Mouse (Mus musculus) liver (tissue): ENCODE data around the gene Dop1b.
A peak's percentile ranks its signal among the peaks of the same experiment; 100 is the strongest.

ENCODE experiments used
- DNase-seq: peaks from one replicate; pipeline ENCODE4 v3.0.0-alpha.2; 2020; ENCODE audit warnings: mixed read lengths

Dop1b gene

GRCm38 (mm10) chr16:93714426-93714825 is 2.7 kb downstream of the Dop1b start:
- peak; percentile 58 for DNase-seq

GRCm38 (mm10) chr16:93715826-93716225 is 4.1 kb downstream of the Dop1b start:
- no peak for DNase-seq

GRCm38 (mm10) chr16:93717299-93717703 is 5.6 kb downstream of the Dop1b start:
- DNase-seq: peak; percentile 83

GRCm38 (mm10) chr16:93721771-93722170 is 10.1 kb downstream of the Dop1b start:
- DNase-seq: no peak

GRCm38 (mm10) chr16:93722476-93722875 is 10.8 kb downstream of the Dop1b start:
- DNase-seq: no peak

- DNase-seq: no peak
Observed at GRCm38 (mm10) chr16:93725417-93726144, 13.9 kb downstream of the Dop1b start.

GRCm38 (mm10) chr16:93726186-93726585 is 14.5 kb downstream of the Dop1b start:
- no peak for DNase-seq

- no peak for DNase-seq
Observed at GRCm38 (mm10) chr16:93728676-93729075, 17.0 kb downstream of the Dop1b start.

GRCm38 (mm10) chr16:93729801-93730721 is 18.4 kb downstream of the Dop1b start:
- DNase-seq: no peak

GRCm38 (mm10) chr16:93731310-93731709 is 19.6 kb downstream of the Dop1b start:
- DNase-seq: no peak

- peak; percentile 19 for DNase-seq
Observed at GRCm38 (mm10) chr16:93732875-93733569, 21.3 kb downstream of the Dop1b start.

GRCm38 (mm10) chr16:93739251-93739650 is 27.5 kb downstream of the Dop1b start:
- DNase-seq: no peak

GRCm38 (mm10) chr16:93742903-93743302 is 31.2 kb downstream of the Dop1b start:
- no peak for DNase-seq

GRCm38 (mm10) chr16:93744049-93744490 is 32.4 kb downstream of the Dop1b start:
- peak; percentile 60 for DNase-seq

- DNase-seq: peak; percentile 85
Observed at GRCm38 (mm10) chr16:93744804-93745340, 33.2 kb downstream of the Dop1b start.

- DNase-seq: no peak
Observed at GRCm38 (mm10) chr16:93746397-93746796, 34.7 kb downstream of the Dop1b start.

GRCm38 (mm10) chr16:93746957-93747356 is 35.3 kb downstream of the Dop1b start:
- peak; percentile 41 for DNase-seq

GRCm38 (mm10) chr16:93747421-93747820 is 35.7 kb downstream of the Dop1b start:
- DNase-seq: peak; percentile 30

GRCm38 (mm10) chr16:93749147-93749910 is 37.6 kb downstream of the Dop1b start:
- no peak for DNase-seq

- DNase-seq: no peak
Observed at GRCm38 (mm10) chr16:93750464-93750863, 38.8 kb downstream of the Dop1b start.

- DNase-seq: no peak
Observed at GRCm38 (mm10) chr16:93751816-93752215, 40.1 kb downstream of the Dop1b start.

GRCm38 (mm10) chr16:93756622-93757021 is 44.9 kb downstream of the Dop1b start:
- no peak for DNase-seq
